Mouse (Mus musculus): ENCODE data around the gene Sp9.

Gene Sp9

GRCm38 (mm10) chr2:73275261-73276040, 3.7 kb downstream of the Sp9 start:
- DNase-seq, result no peak

- DNase-seq, result no peak
Observed at GRCm38 (mm10) chr2:73276141-73276571, 4.4 kb downstream of the Sp9 start.

GRCm38 (mm10) chr2:73277021-73277708, 5.4 kb downstream of the Sp9 start:
- DNase-seq, result peak; percentile 26 to 37

- DNase-seq, result no peak
Observed at GRCm38 (mm10) chr2:73277709-73278075, 6.0 kb downstream of the Sp9 start.

- DNase-seq, result peak; percentile 83 to 85
Observed at GRCm38 (mm10) chr2:73278131-73278854, 6.6 kb downstream of the Sp9 start.

- peak in 1 of 2 experiments; percentile 21 for DNase-seq
Observed at GRCm38 (mm10) chr2:73278869-73279268, 7.1 kb downstream of the Sp9 start.

- no peak for DNase-seq
Observed at GRCm38 (mm10) chr2:73279271-73280038, 7.7 kb downstream of the Sp9 start.

GRCm38 (mm10) chr2:73280356-73281047, 8.8 kb downstream of the Sp9 start:
- DNase-seq, result peak in 1 of 2 experiments; percentile 12

- peak in 1 of 2 experiments; percentile 8 for DNase-seq
Observed at GRCm38 (mm10) chr2:73281048-73281661, 9.4 kb downstream of the Sp9 start.

GRCm38 (mm10) chr2:73281707-73282106, 10.0 kb downstream of the Sp9 start:
- DNase-seq, result no peak

- no peak for DNase-seq
Observed at GRCm38 (mm10) chr2:73285630-73286029, 13.9 kb downstream of the Sp9 start.

GRCm38 (mm10) chr2:73291130-73291529, 19.4 kb downstream of the Sp9 start:
- DNase-seq, result no peak

GRCm38 (mm10) chr2:73295023-73295422, 23.3 kb downstream of the Sp9 start:
- no peak for DNase-seq

- DNase-seq, result no peak
Observed at GRCm38 (mm10) chr2:73298154-73298553, 26.4 kb downstream of the Sp9 start.

- DNase-seq, result no peak
Observed at GRCm38 (mm10) chr2:73298841-73299240, 27.1 kb downstream of the Sp9 start.

GRCm38 (mm10) chr2:73301979-73302378, 30.3 kb downstream of the Sp9 start:
- no peak for DNase-seq

- DNase-seq, result no peak
Observed at GRCm38 (mm10) chr2:73302722-73303121, 31.0 kb downstream of the Sp9 start.

- DNase-seq, result no peak
Observed at GRCm38 (mm10) chr2:73304506-73304905, 32.8 kb downstream of the Sp9 start.

GRCm38 (mm10) chr2:73306006-73306405, 34.3 kb downstream of the Sp9 start:
- no peak for DNase-seq

- DNase-seq, result peak; percentile 92 to 97
Observed at GRCm38 (mm10) chr2:73312152-73313116, 40.7 kb downstream of the Sp9 start, which contains the start of the genes Scrn3 and Cir1. Gene Scrn3, plus strand, starts transcription at chr2:73312601. Gene Cir1, minus strand, starts transcription at chr2:73312701.
